Mouse (Mus musculus) kidney, adult 2 months (tissue): ENCODE data around the gene Tmf1.

Experiments used
- CTCF ChIP-seq: fragments of 200-500 bp; conservative IDR thresholded peaks from 2 replicates; pipeline ENCODE4 v1.5.1; 2011; ENCODE audit warnings: low read depth, mild to moderate bottlenecking, control low read depth, low read length, moderate library complexity, mixed read lengths; ENCODE audit not compliant: insufficient read depth, insufficient read length
- POLR2A ChIP-seq: fragments of 200-500 bp; IDR thresholded peaks from one replicate; pipeline ENCODE4 v1.6.1; 2011; ENCODE audit warnings: low read depth, low read length, control low read depth

DNA sequence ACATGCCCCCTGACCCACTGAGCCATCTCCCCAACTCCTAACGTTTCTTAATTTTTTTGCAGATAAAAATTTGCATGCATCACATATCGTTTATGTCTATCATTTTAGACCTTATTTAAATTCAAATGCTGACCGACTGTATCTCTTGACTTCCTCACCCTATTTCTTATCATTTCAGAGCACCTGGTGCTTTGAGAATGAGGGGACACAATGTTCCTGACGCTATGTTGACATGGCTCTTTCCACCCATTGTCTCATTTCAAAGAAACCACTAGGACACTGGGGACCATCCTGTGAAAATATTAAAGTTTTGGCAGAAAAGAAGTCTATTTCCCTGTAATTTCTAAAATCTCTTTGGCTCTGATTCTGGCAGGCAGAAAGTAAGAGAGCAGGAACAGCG is 62.0 kb downstream of the Tmf1 start:
- TF ChIP-seq POLR2A (no peak), CTCF (no peak)
